ENCODE assay signal across 12 mouse cellular contexts in genomic region chr7:66798826-66799225, GRCm38 (mm10). TPM values are rescaled to one million over a fixed set of nuclear protein-coding genes. Genes with fewer than 3 reads are reported as not detected.
DNase-seq lines count a peak whose midpoint lies in the region; ATAC-seq and TF ChIP-seq lines count a peak whose summit lies in the region.
"Had no signal": no experiment of that assay in that cellular context is flagged by ENCODE, and none has a peak within 500 bp of the region (broad histone marks: within the 10 kb centered on the region; RNA-seq: fewer than 3 reads in every experiment).

No protein-coding gene starts in this region.

- no peaks in the 10 kb centered on the region for H3K4me1 ChIP-seq in kidney, adult 2 months (ENCODE audit: control insufficient read depth, insufficient read depth, low read length)
- H3K4me1 ChIP-seq in kidney, embryonic 15.5 days: peaks cover 9% of the 10 kb centered on the region
- no peaks in the 10 kb centered on the region for H3K4me1 ChIP-seq in stomach, embryonic 15.5 days
- H3K4me1 ChIP-seq in stomach, postnatal 0 days (replicated peaks; ENCODE audit: control insufficient read depth, insufficient read depth): no peaks in the 10 kb centered on the region
- no peaks in the 10 kb centered on the region; the same call in 1 of the 2 replicates for H3K4me1 ChIP-seq in limb, embryonic 11.5 days (ENCODE audit: control insufficient read depth, insufficient read depth, low read length)
- H3K4me1 ChIP-seq: liver, embryonic 13.5 days had no signal

- intact Hi-C loops in heart, postnatal 10 days (cut with DNase I): no loop called here

- 56% methylated on average over 5 of the region's 5 CpGs for WGBS in kidney, adult 2 months
- 48% methylated on average over 5 of the region's 5 CpGs for WGBS in kidney, embryonic 15.5 days
- 46% methylated on average over 5 of the region's 5 CpGs for WGBS in stomach, embryonic 15.5 days
- whole genome bisulfite sequencing in stomach, postnatal 0 days: 38% methylated on average over 5 of the region's 5 CpGs
- 21% methylated on average over 5 of the region's 5 CpGs for WGBS in limb, embryonic 11.5 days

- TF ChIP-seq POLR2A in kidney, adult 2 months (IDR thresholded peaks at IDR 0.05; ENCODE audit: low read depth, low read length): no peak

- peak; percentile 7 for DNase-seq in kidney, adult 2 months
- DNase-seq in stomach, postnatal 0 days (ENCODE audit: low spot score): no peak
- peak; percentile 60 for DNase-seq in limb, embryonic 11.5 days (ENCODE audit: low spot score)
- DNase-seq in heart, postnatal 10 days: no peak
- DNase-seq: cerebellum, postnatal 25 days; heart, adult 2 months; liver, embryonic 13.5 days had no signal

- no peak for TF ChIP-seq CTCF in kidney, adult 2 months (conservative IDR thresholded peaks at IDR 0.05; ENCODE audit: insufficient read depth, insufficient read length, low read depth, low read length)
- TF ChIP-seq CTCF in stomach, postnatal 0 days (IDR thresholded peaks at IDR 0.05; ENCODE audit: low read depth): no peak

- H3K9ac ChIP-seq in kidney, embryonic 15.5 days: no peak overlapping the region
- no peak overlapping the region for H3K9ac ChIP-seq in stomach, embryonic 15.5 days
- no peak overlapping the region for H3K9ac ChIP-seq in stomach, postnatal 0 days (ENCODE audit: low read length)
- no peak overlapping the region for H3K9ac ChIP-seq in limb, embryonic 11.5 days (ENCODE audit: low read length)
- H3K9ac ChIP-seq: forebrain, embryonic 15.5 days; hindbrain, embryonic 14.5 days; liver, embryonic 13.5 days had no signal

- ATAC-seq in kidney, embryonic 15.5 days (replicated peaks; ENCODE audit: low FRiP score): no peak
- no peak for ATAC-seq in stomach, embryonic 15.5 days (ENCODE audit: insufficient read depth, low FRiP score, low read depth)
- no peak for ATAC-seq in stomach, postnatal 0 days (ENCODE audit: low FRiP score, low TSS enrichment)
- no peak for ATAC-seq in limb, embryonic 11.5 days (ENCODE audit: insufficient number of reproducible peaks, low FRiP score, low TSS enrichment, low read depth)
- ATAC-seq in megakaryocyte-erythroid progenitor cell, adult 5-6 weeks (replicated peaks; ENCODE audit: low FRiP score, low TSS enrichment, poor library complexity, severe bottlenecking): no peak
- ATAC-seq: forebrain, embryonic 15.5 days had no signal

- no peak overlapping the region for H3K4me3 ChIP-seq in kidney, adult 2 months (ENCODE audit: insufficient read depth, low read depth, low read length)
- H3K4me3 ChIP-seq in kidney, embryonic 15.5 days (replicated peaks): no peak overlapping the region
- H3K4me3 ChIP-seq in stomach, embryonic 15.5 days (replicated peaks): no peak overlapping the region
- H3K4me3 ChIP-seq in stomach, postnatal 0 days (ENCODE audit: low read depth, low read length): no peak overlapping the region
- H3K4me3 ChIP-seq in limb, embryonic 11.5 days (ENCODE audit: low read depth, low read length): no peak overlapping the region
- H3K4me3 ChIP-seq: forebrain, embryonic 15.5 days; heart, adult 2 months; liver, embryonic 13.5 days had no signal

- no peak overlapping the region for H3K4me2 ChIP-seq in kidney, embryonic 15.5 days
- no peak overlapping the region for H3K4me2 ChIP-seq in stomach, embryonic 15.5 days
- no peak overlapping the region for H3K4me2 ChIP-seq in stomach, postnatal 0 days (replicated peaks; ENCODE audit: low read depth)
- H3K4me2 ChIP-seq in limb, embryonic 11.5 days (ENCODE audit: low read depth, severe bottlenecking): no peak overlapping the region
- H3K4me2 ChIP-seq: forebrain, embryonic 15.5 days; hindbrain, embryonic 14.5 days; liver, embryonic 13.5 days had no signal

- no peak for TF ChIP-seq EP300 in stomach, postnatal 0 days (optimal IDR thresholded peaks at IDR 0.05)

- no peaks in the 10 kb centered on the region for H3K27me3 ChIP-seq in kidney, adult 2 months (replicated peaks; ENCODE audit: control insufficient read depth, insufficient read depth, low read length)
- H3K27me3 ChIP-seq in kidney, embryonic 15.5 days: no peaks in the 10 kb centered on the region
- H3K27me3 ChIP-seq in stomach, embryonic 15.5 days (replicated peaks): no peaks in the 10 kb centered on the region
- H3K27me3 ChIP-seq in stomach, postnatal 0 days (ENCODE audit: control insufficient read depth, insufficient read depth, low read length): no peaks in the 10 kb centered on the region
- no peaks in the 10 kb centered on the region for H3K27me3 ChIP-seq in limb, embryonic 11.5 days (ENCODE audit: control insufficient read depth, insufficient read depth, low read length)
- H3K27me3 ChIP-seq: forebrain, embryonic 15.5 days; liver, embryonic 13.5 days had no signal

- no peaks in the 10 kb centered on the region for H3K36me3 ChIP-seq in kidney, adult 2 months (ENCODE audit: control insufficient read depth, insufficient read depth, low read length)
- no peaks in the 10 kb centered on the region for H3K36me3 ChIP-seq in kidney, embryonic 15.5 days
- H3K36me3 ChIP-seq in stomach, embryonic 15.5 days: 0 out of 2 replicates have a peak, but pooled peaks cover 2% of the 10 kb centered on the region
- H3K36me3 ChIP-seq in stomach, postnatal 0 days (ENCODE audit: control insufficient read depth, insufficient read depth, low read length): no peaks in the 10 kb centered on the region
- H3K36me3 ChIP-seq in limb, embryonic 11.5 days (ENCODE audit: control insufficient read depth, insufficient read depth, low read length): no peaks in the 10 kb centered on the region
- H3K36me3 ChIP-seq: forebrain, embryonic 15.5 days; liver, embryonic 13.5 days had no signal

- H3K27ac ChIP-seq in kidney, adult 2 months (ENCODE audit: insufficient read depth, low read depth, low read length): no peak overlapping the region
- H3K27ac ChIP-seq in kidney, embryonic 15.5 days: no peak overlapping the region
- peak overlapping the region; percentile 27; the same call in 1 of the 2 replicates for H3K27ac ChIP-seq in stomach, embryonic 15.5 days
- H3K27ac ChIP-seq in stomach, postnatal 0 days (replicated peaks): no peak overlapping the region
- no peak overlapping the region for H3K27ac ChIP-seq in limb, embryonic 11.5 days (replicated peaks; ENCODE audit: low read depth, low read length)
- H3K27ac ChIP-seq: forebrain, embryonic 15.5 days; heart, adult 2 months; hindbrain, embryonic 14.5 days; liver, embryonic 13.5 days had no signal

- no peaks in the 10 kb centered on the region for H3K9me3 ChIP-seq in kidney, embryonic 15.5 days (replicated peaks)
- H3K9me3 ChIP-seq in stomach, embryonic 15.5 days: no peaks in the 10 kb centered on the region
- no peaks in the 10 kb centered on the region for H3K9me3 ChIP-seq in stomach, postnatal 0 days (ENCODE audit: control insufficient read depth, low read length)
- H3K9me3 ChIP-seq in limb, embryonic 11.5 days (ENCODE audit: control insufficient read depth, low read length): no peaks in the 10 kb centered on the region
- H3K9me3 ChIP-seq: forebrain, embryonic 15.5 days; liver, embryonic 13.5 days had no signal

RNA-seq across cellular contexts. Expression of gene Adamts17, which starts 40.7 kb away (rescaled TPM):
- polyA plus RNA-seq in kidney, adult 2 months (2012; rRNA removed): 0.17 and 0.41 TPM in 2 replicates
- polyA plus RNA-seq in kidney, embryonic 15.5 days (2015; fragmentation: Nextera tagmentation; extraction: Ambion mirVana): 4.6 TPM in 2 replicates
- 5.2 and 5.6 TPM in 2 replicates for polyA plus RNA-seq in stomach, embryonic 15.5 days (2015; fragmentation: Nextera tagmentation; extraction: Ambion mirVana)
- 2.4 TPM in 2 replicates for polyA plus RNA-seq in stomach, postnatal 0 days (2015; fragmentation: Nextera tagmentation; extraction: Ambion mirVana)
- polyA plus RNA-seq in limb, embryonic 11.5 days (2014; fragmentation: Nextera tagmentation; extraction: Ambion mirVana): 7.7 and 8.4 TPM in 2 replicates
- total RNA-seq in megakaryocyte-erythroid progenitor cell, adult 5-6 weeks (2014; fragmentation: Nextera tagmentation): 1.2 TPM in 1 of 2 replicates, not detected in the other
- not detected in 2 replicates for total RNA-seq in megakaryocyte-erythroid progenitor cell, adult 5-6 weeks (2017)
- 10 to 100 TPM; 15.9 to 18.4 TPM for total RNA-seq in heart, postnatal 10 days (2021)

RNA-seq across cellular contexts. Expression of gene Cers3, which starts 55.5 kb away (rescaled TPM):
- 0.20 and 0.27 TPM in 2 replicates for polyA plus RNA-seq in kidney, adult 2 months (2012; rRNA removed)
- 1.2 and 1.3 TPM in 2 replicates for polyA plus RNA-seq in kidney, embryonic 15.5 days (2015; fragmentation: Nextera tagmentation; extraction: Ambion mirVana)
- polyA plus RNA-seq in stomach, embryonic 15.5 days (2015; fragmentation: Nextera tagmentation; extraction: Ambion mirVana): 6.7 and 11.2 TPM in 2 replicates
- 40.8 and 41.3 TPM in 2 replicates for polyA plus RNA-seq in stomach, postnatal 0 days (2015; fragmentation: Nextera tagmentation; extraction: Ambion mirVana)
- polyA plus RNA-seq in limb, embryonic 11.5 days (2014; fragmentation: Nextera tagmentation; extraction: Ambion mirVana): 1.1 and 1.5 TPM in 2 replicates
- total RNA-seq in megakaryocyte-erythroid progenitor cell, adult 5-6 weeks (2014; fragmentation: Nextera tagmentation): 0.10 TPM in 1 of 2 replicates, not detected in the other
- total RNA-seq in megakaryocyte-erythroid progenitor cell, adult 5-6 weeks (2017): 0.52 TPM in 1 of 2 replicates, not detected in the other
- under 1 TPM; 0.14 to 0.35 TPM for total RNA-seq in heart, postnatal 10 days (2021)

Comparison
In these comparisons a context has a peak if more than half of its experiments do, and no peak if none do; other contexts are left out.
1. DNase-seq: peak in kidney, adult 2 months (single experiment) and limb, embryonic 11.5 days (single experiment); none in stomach, postnatal 0 days (single experiment) and heart, postnatal 10 days (0 of 2).